Mouse (Mus musculus) heart, embryonic 11.5 days (tissue): ENCODE measurements around the gene Tmem217. TPM values are rescaled to one million over a fixed set of nuclear protein-coding genes. Genes with fewer than 3 reads are reported as not detected.

Source experiments
- ATAC-seq: fragments of 200-750 bp; cut with Nextera tagmentation; replicated peaks from 2 replicates; pipeline ENCODE4 v1.8.0; 2017; ENCODE audit warnings: moderate library complexity; ENCODE audit not compliant: insufficient number of reproducible peaks, low FRiP score, low TSS enrichment
- H3K27ac ChIP-seq: fragments of 300-500 bp; sonication (generic); 2 replicates; pipeline ENCODE4 v1.5.1; 2014; ENCODE audit warnings: mild to moderate bottlenecking, low read depth, low read length
- H3K27me3 ChIP-seq: fragments of 300-500 bp; sonication (generic); 2 replicates; pipeline ENCODE4 v1.6.1; 2014; ENCODE audit warnings: mild to moderate bottlenecking, low read length, mixed read lengths; ENCODE audit not compliant: control insufficient read depth, insufficient read depth
- H3K36me3 ChIP-seq: fragments of 300-500 bp; sonication (generic); 2 replicates; pipeline ENCODE4 v1.6.1; 2014; ENCODE audit warnings: mild to moderate bottlenecking, low read length, moderate library complexity, mixed read lengths; ENCODE audit not compliant: control insufficient read depth, insufficient read depth
- H3K4me1 ChIP-seq: fragments of 300-500 bp; sonication (generic); 2 replicates; pipeline ENCODE4 v1.6.1; 2014; ENCODE audit warnings: low read length; ENCODE audit not compliant: control insufficient read depth, insufficient read depth
- H3K4me2 ChIP-seq: fragments of 300-500 bp; sonication (generic); 2 replicates; pipeline ENCODE4 v1.6.1; 2014; ENCODE audit warnings: mild to moderate bottlenecking, moderate library complexity
- H3K4me3 ChIP-seq: fragments of 300-500 bp; sonication (generic); 2 replicates; pipeline ENCODE4 v1.5.1; 2014; ENCODE audit warnings: low read depth, low read length
- H3K9ac ChIP-seq: fragments of 300-500 bp; sonication (generic); 2 replicates; pipeline ENCODE4 v1.6.1; 2014; ENCODE audit warnings: mild to moderate bottlenecking, low read depth, low read length, moderate library complexity
- H3K9me3 ChIP-seq: fragments of 300-500 bp; sonication (generic); replicated peaks from 2 replicates; pipeline ENCODE4 v1.6.1; 2016; ENCODE audit warnings: low read length; ENCODE audit not compliant: control insufficient read depth
- WGBS: fragments of 180-500 bp; shearing (Covaris S2); extraction: QIAGEN DNeasy Blood & Tissue Kit; methylation state at CpG from one replicate; pipeline ENCODE4 v1.1.7; 2014; ENCODE audit not compliant: insufficient replicate concordance; 5-methylcytosine and 5-hydroxymethylcytosine counted together
- polyA plus RNA-seq: library from polyadenylated mRNA; unstranded; fragments of >200 nt; fragmentation: Nextera tagmentation; extraction: Ambion mirVana; gene quantifications from 2 replicates; pipeline ENCODE4 v1.2.1, GENCODE M21; 2014

The Tmem217 gene
- 0.13 and 0.32 TPM in 2 replicates for polyA plus RNA-seq

DNA sequence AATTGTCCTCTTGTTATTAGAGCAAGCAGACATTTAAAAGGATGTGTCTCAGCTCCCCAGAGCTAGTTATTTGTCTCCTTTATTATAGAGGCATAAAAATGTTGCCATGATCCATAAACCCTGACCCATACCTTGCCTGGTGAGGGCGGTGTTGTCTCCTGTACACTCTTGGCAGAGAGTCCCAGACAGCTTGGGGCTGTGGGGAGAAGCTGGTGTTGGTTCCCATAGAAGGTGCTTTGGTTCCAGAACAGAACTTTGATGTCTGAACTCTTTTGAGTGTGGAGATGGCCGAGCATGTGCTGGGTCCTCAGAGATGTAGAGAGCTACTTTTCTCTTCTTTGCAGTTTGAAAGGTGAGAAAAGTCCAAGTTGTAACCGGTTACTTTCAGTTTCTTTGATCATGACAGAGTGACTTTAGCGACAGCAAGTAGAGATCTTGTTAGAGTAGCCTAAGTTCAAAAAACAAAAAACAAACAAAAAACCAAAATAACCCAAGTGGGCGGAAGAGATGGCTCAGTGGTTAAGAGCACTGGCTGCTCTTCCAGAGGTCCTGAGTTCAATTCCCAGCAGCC is at the start of gene Tmem217:
Gene Tmem217 (minus strand): TSS at position 224 of the 571 bp plus-strand sequence.
- no peak for ATAC-seq
- H3K27me3 ChIP-seq, result no peaks in the 10 kb centered on the region
- no peaks in the 10 kb centered on the region for H3K9me3 ChIP-seq
- peaks cover 25% of the 10 kb centered on the region for H3K4me1 ChIP-seq
- 89% methylated on average over 5 of the region's 5 CpGs for WGBS
- H3K36me3 ChIP-seq, result no peaks in the 10 kb centered on the region
- no peak within 1 kb of the TSS for H3K9ac ChIP-seq
- peak within 1 kb of the TSS; percentile 95 for H3K4me3 ChIP-seq
- H3K4me2 ChIP-seq, result peak within 1 kb of the TSS; percentile 97
- H3K27ac ChIP-seq, result 0 out of 2 replicates have a peak within 1 kb of the TSS, but pooled peaks have one; percentile 35

DNA sequence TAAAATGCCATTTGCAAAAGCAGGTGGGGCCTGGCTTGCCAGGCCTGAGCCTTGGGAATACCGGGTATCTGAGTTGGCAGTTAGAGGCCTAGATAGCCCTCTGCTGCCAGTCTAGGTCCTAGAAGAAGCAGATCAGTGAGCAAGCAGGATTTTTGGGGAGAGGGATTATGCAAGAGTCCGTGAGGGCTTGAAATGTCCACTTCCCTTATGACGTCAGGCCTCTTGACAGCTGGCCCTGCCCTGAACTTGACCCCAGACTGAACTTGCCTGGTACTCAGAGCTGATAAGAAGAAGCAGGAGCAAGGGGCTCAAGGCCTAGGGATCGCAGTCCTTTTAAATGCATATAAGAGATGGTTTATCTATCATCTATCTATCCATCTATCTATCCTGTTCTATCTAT is 49.2 kb upstream of the Tmem217 start:
- Histone ChIP-seq H3K36me3 (peaks cover 6% of the 10 kb centered on the region), H3K9ac (no peak overlapping the region), H3K4me3 (no peak overlapping the region), H3K27me3 (no peaks in the 10 kb centered on the region), H3K4me1 (peaks cover 12% of the 10 kb centered on the region), H3K9me3 (no peaks in the 10 kb centered on the region), H3K27ac (no peak overlapping the region), H3K4me2 (no peak overlapping the region)
- WGBS, result 49% methylated on average over 4 of the region's 4 CpGs
- ATAC-seq, result no peak

DNA sequence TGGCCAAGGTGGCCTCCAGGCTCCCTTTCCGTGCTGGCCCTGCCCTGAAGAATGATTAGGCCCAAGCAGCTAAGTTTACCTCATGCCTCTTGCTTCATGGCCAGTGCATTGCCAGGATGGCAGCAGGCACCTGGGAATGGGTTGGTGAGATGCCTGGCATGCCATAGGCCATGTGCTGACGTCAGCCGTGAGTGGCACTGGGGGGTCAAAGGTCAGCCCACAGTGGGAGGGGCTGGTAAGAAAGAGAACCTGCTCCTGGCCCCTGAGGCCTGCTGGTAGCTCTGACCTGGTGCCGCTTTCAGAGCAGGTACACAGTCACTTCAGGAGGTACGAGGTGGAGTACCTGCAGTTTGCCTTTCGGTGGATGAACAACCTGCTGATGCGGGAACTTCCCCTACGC is 47.4 kb upstream of the Tmem217 start:
- Histone ChIP-seq H3K4me3 (no peak overlapping the region), H3K27ac (no peak overlapping the region), H3K4me2 (no peak overlapping the region), H3K9ac (no peak overlapping the region), H3K36me3 (peaks cover 3% of the 10 kb centered on the region; the same call in 1 of the 2 replicates), H3K27me3 (no peaks in the 10 kb centered on the region), H3K4me1 (peaks cover 15% of the 10 kb centered on the region), H3K9me3 (no peaks in the 10 kb centered on the region)
- no peak for ATAC-seq
- WGBS, result 87% methylated on average over 8 of the region's 8 CpGs

- 90% methylated on average over 14 of the region's 14 CpGs for WGBS
- Histone ChIP-seq H3K4me2 (no peak overlapping the region), H3K9me3 (no peaks in the 10 kb centered on the region), H3K36me3 (peaks cover 3% of the 10 kb centered on the region; the same call in 1 of the 2 replicates), H3K4me3 (no peak overlapping the region), H3K27me3 (no peaks in the 10 kb centered on the region), H3K9ac (no peak overlapping the region), H3K27ac (no peak overlapping the region), H3K4me1 (peaks cover 15% of the 10 kb centered on the region)
- ATAC-seq, result no peak
Observed at GRCm38 (mm10) chr17:29599051-29599450, 46.9 kb upstream of the Tmem217 start.

DNA sequence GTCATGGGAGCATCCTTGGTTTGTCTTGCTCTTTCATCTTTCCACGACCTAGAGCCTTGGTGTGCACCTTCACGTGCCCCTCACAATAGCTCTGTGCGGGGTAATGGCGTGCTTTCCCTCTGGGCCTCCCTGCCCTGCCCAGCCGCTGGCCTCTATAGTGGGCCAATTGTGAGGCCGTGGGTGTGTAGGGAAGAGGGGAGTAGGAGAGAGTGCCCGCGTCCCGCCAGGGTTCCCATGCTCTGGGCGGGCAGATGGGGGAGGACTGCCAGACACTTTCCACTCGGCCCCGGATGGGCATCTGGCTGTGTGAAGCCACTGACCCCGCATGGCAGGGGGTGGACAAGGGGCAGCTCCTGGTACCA is 44.6 kb upstream of the Tmem217 start:
- H3K4me1 ChIP-seq, result peaks cover 15% of the 10 kb centered on the region
- ATAC-seq, result no peak
- H3K36me3 ChIP-seq, result no peaks in the 10 kb centered on the region; the same call in 1 of the 2 replicates

GRCm38 (mm10) chr17:29595891-29596770 is 43.9 kb upstream of the Tmem217 start:
- Histone ChIP-seq H3K27ac (no peak overlapping the region), H3K27me3 (no peaks in the 10 kb centered on the region), H3K4me3 (no peak overlapping the region), H3K9me3 (no peaks in the 10 kb centered on the region), H3K36me3 (no peaks in the 10 kb centered on the region; the same call in 1 of the 2 replicates), H3K4me2 (no peak overlapping the region), H3K4me1 (peaks cover 10% of the 10 kb centered on the region), H3K9ac (no peak overlapping the region)
- no peak for ATAC-seq
- WGBS, result 77% methylated on average over 15 of the region's 15 CpGs

More for the DNA sequence above, 44.6 kb upstream of the Tmem217 start:
- Histone ChIP-seq H3K4me2 (no peak overlapping the region), H3K4me3 (no peak overlapping the region), H3K9ac (no peak overlapping the region), H3K27ac (no peak overlapping the region), H3K9me3 (no peaks in the 10 kb centered on the region), H3K27me3 (no peaks in the 10 kb centered on the region)
- 87% methylated on average over 13 of the region's 13 CpGs for WGBS

GRCm38 (mm10) chr17:29589221-29589898 is 37.2 kb upstream of the Tmem217 start:
- no peak for ATAC-seq
- peaks cover 11% of the 10 kb centered on the region for H3K4me1 ChIP-seq
- WGBS, result 54% methylated on average over 11 of the region's 11 CpGs
- no peak overlapping the region for H3K4me2 ChIP-seq
- H3K9ac ChIP-seq, result no peak overlapping the region
- H3K27ac ChIP-seq, result 0 out of 2 replicates have a peak overlapping the region, but pooled peaks have one; percentile 12
- no peaks in the 10 kb centered on the region for H3K27me3 ChIP-seq
- H3K4me3 ChIP-seq, result no peak overlapping the region
- H3K36me3 ChIP-seq, result 0 out of 2 replicates have a peak, but pooled peaks cover 2% of the 10 kb centered on the region
- no peaks in the 10 kb centered on the region for H3K9me3 ChIP-seq

DNA sequence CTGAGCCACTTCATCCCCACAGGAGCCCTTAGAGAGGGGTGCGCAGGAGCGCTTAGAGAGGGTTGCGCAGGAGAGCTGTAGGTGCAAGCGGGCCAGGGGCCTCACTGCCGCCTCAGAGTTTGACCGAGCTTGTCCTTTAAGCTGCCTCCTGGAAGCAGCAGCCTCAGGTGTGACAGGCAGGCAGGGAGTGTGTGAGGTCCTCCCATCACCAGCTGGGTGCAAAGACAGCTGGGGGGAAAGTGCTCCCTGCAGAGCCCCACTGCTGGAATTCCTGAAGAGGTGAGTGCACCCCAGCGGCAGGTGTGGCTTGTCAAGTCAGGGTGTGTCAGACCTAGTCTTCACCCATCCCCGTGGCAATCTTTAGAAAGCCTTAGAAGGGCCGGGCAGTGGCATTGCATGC is 34.7 kb upstream of the Tmem217 start:
- 77% methylated on average over 9 of the region's 9 CpGs for WGBS
- no peaks in the 10 kb centered on the region for H3K27me3 ChIP-seq
- H3K36me3 ChIP-seq, result peaks cover 6% of the 10 kb centered on the region; the same call in 1 of the 2 replicates
- H3K4me1 ChIP-seq, result peaks cover 11% of the 10 kb centered on the region
- ATAC-seq, result no peak
- H3K4me3 ChIP-seq, result no peak overlapping the region
- no peak overlapping the region for H3K4me2 ChIP-seq
- no peak overlapping the region for H3K27ac ChIP-seq
- no peaks in the 10 kb centered on the region for H3K9me3 ChIP-seq
- no peak overlapping the region for H3K9ac ChIP-seq
